Mouse (Mus musculus) lung, adult 2 months (tissue): ENCODE measurements at regions not wholly inside any gene's neighbourhood (a gene's known extent, or its start where the extent isn't known, plus 50 kb on each side); places are given as distances from the start of the nearest gene placed in this dataset.
A peak's percentile ranks its signal among the peaks of the same experiment; 100 is the strongest.

ENCODE experiments used
- DNase-seq: peaks from one replicate; pipeline ENCODE4 v3.0.0; 2022
- H3K4me1 ChIP-seq: fragments of 200-500 bp; 2 replicates; pipeline ENCODE4 v1.6.1; 2011; ENCODE audit warnings: low read length; ENCODE audit not compliant: control insufficient read depth, insufficient read depth
- H3K4me3 ChIP-seq: fragments of 200-500 bp; replicated peaks from 2 replicates; pipeline ENCODE3; 2011; ENCODE audit warnings: low read depth, mild to moderate bottlenecking, control low read depth, low read length; ENCODE audit errors: extremely low read depth
- CTCF ChIP-seq: fragments of 200-500 bp; IDR thresholded peaks from 2 replicates; pipeline ENCODE4 v1.5.1; 2011; ENCODE audit warnings: mild to moderate bottlenecking, low read length, control low read depth; ENCODE audit not compliant: insufficient read depth
- POLR2A ChIP-seq: fragments of 200-500 bp; IDR thresholded peaks from 2 replicates; pipeline ENCODE4 v1.6.1; 2011; ENCODE audit warnings: low read depth, mild to moderate bottlenecking, control low read depth, low read length, borderline replicate concordance; ENCODE audit errors: extremely low read depth
- WGBS: fragments of 180-500 bp; shearing (Covaris S2); methylation state at CpG from one replicate; pipeline ENCODE4 v1.1.7; 2018; 5-methylcytosine and 5-hydroxymethylcytosine counted together

- WGBS = 73% methylated on average over 7 of the region's 7 CpGs
- TF ChIP-seq POLR2A (no peak), CTCF (no peak)
- H3K4me3 ChIP-seq = no peak overlapping the region
- DNase-seq = no peak
- no peaks in the 10 kb centered on the region; the same call in 1 of the 2 replicates for H3K4me1 ChIP-seq
Observed at GRCm38 (mm10) chr1:88968142-88968541, 102.1 kb upstream of the Sh3bp4 start.

DNA sequence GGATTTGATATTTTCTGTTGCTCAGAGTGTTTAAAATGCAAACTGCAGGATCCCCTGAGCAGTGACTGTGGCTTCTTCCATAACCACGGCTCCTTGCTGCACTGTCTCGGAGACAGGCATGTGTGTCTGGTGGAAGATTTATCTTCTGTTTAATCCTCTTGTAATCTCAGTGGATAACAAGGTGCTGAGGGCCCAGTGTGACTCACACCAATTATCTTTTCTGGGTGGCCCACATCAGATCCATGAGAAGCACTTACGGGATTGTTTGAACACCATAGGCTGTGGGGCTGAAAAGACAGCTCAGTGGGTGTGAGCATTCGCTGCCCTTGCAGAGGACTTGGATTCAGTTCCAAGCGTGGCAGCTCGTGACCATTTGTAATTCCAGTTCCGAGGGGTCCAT, 101.2 kb upstream of the Sh3bp4 start:
- DNase-seq = no peak
- 88% methylated on average over 7 of the region's 7 CpGs for WGBS
- TF ChIP-seq POLR2A (no peak), CTCF (no peak)
- no peak overlapping the region for H3K4me3 ChIP-seq
- H3K4me1 ChIP-seq = no peaks in the 10 kb centered on the region; the same call in 1 of the 2 replicates

GRCm38 (mm10) chr1:88969630-88970029, 100.6 kb upstream of the Sh3bp4 start:
- DNase-seq = no peak
- 95% methylated on average over 3 of the region's 3 CpGs for WGBS
- Histone ChIP-seq H3K4me1 (no peaks in the 10 kb centered on the region; the same call in 1 of the 2 replicates), H3K4me3 (no peak overlapping the region)
- TF ChIP-seq CTCF = no peak
- no peak for TF ChIP-seq POLR2A

DNA sequence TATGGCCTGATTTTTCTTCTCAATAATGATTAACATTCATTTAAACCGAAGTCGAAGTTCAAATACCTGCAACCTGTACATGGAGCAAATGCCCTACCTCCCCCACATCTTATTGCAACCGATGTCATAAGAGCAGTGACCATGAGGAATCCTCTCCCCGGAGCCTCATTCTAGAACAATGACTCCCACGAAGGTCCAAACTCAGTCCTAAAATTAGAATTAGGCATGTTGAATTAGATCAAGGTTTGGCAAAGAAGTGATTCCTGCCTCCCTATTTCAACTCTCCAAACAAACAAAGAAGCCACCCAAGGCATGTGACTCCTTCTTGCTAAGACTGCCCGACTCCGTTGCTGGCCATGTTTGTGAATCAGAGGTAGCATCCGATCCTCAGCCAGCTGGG, 94.1 kb upstream of the Sh3bp4 start:
- WGBS = 74% methylated on average over 8 of the region's 8 CpGs
- no peaks in the 10 kb centered on the region for H3K4me1 ChIP-seq
- TF ChIP-seq POLR2A (no peak), CTCF (no peak)
- DNase-seq = no peak
- H3K4me3 ChIP-seq = no peak overlapping the region

DNA sequence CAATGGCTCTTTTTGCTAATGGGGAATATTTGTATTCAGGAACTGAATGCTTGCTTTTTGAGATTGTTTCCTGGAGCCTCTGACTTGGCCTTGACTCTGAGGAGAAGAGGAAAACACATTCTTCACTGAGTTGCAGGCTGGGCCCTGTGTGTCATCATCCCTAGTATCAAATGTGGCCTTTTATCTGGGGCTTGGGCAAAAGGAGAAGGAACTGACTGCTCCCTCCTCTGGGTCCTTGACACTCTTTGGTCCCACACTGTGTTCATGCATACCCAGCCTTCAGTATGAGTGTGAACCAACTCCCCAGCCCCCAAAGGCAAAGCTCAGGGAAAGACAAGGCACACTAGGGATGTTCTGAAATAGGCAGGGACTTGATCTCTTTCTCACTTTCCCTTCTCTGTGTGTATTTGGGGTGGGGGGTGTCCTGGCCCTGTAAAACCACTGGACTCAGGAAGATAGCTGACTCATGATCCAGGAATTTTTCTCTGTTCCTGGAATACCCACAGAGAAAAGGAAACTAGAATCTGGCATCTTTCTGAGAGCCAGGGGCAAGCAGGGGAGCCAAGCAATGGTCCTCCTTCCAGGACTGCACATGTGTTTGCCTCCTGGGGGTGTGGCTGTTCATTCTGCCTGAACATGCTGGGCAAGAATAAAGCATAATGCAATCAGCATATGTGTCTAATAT, 82.1 kb upstream of the Sh3bp4 start:
- no peaks in the 10 kb centered on the region for H3K4me1 ChIP-seq
- TF ChIP-seq POLR2A (no peak), CTCF (no peak)
- no peak overlapping the region for H3K4me3 ChIP-seq
- DNase-seq = no peak

GRCm38 (mm10) chr1:88994588-88995331, 75.5 kb upstream of the Sh3bp4 start:
- TF ChIP-seq POLR2A (no peak), CTCF (no peak)
- DNase-seq = peak; percentile 30
- Histone ChIP-seq H3K4me1 (no peaks in the 10 kb centered on the region; the same call in 1 of the 2 replicates), H3K4me3 (no peak overlapping the region)
- WGBS = 64% methylated on average over 12 of the region's 12 CpGs

DNA sequence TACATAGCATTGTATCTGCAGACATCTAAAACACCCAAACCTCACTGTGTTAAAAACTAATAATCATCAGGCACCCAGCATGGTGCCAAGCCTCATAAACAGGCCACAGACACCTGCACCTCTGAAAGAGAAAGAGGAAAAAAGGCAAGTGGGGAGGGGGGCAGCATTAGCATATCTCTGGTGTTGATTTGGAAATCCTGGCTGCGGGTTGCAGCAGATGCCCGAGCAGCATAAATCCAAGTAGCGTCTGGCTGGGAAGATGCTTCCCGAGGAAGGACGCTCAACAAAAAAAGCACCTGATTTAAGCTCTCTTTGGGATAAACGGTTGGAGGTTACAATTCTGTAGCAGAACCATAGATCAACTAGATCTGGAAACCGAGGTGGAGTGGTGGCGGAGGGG, 74.3 kb upstream of the Sh3bp4 start:
- Histone ChIP-seq H3K4me3 (no peak overlapping the region), H3K4me1 (no peaks in the 10 kb centered on the region; the same call in 1 of the 2 replicates)
- 74% methylated on average over 8 of the region's 8 CpGs for WGBS
- TF ChIP-seq POLR2A = no peak
- DNase-seq = no peak

- Histone ChIP-seq H3K4me3 (no peak overlapping the region), H3K4me1 (no peaks in the 10 kb centered on the region; the same call in 1 of the 2 replicates)
- TF ChIP-seq POLR2A = no peak
- TF ChIP-seq CTCF = no peak
- WGBS = 84% methylated on average over 7 of the region's 7 CpGs
- DNase-seq = no peak
Observed at GRCm38 (mm10) chr1:88996657-88997056, 73.6 kb upstream of the Sh3bp4 start.

DNA sequence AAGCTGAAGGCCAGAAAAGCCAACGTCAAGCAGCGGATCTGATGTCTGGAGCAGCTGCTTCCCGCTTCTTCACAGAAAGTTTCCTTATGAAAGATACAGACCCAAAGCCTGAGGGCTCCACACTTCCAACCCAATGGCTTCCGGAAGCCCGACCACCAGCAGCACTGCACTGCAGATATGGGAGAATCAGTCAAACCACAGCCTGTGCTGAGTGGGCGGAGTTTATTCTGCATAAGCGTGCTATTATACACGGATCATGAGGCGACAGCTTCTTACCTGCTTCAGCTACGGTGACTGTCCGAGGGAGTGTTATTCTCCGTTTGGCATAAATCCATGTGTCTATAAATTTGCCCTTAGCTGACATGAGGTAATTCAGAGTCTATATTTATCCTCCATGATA, 72.4 kb upstream of the Sh3bp4 start:
- no peak for DNase-seq
- H3K4me1 ChIP-seq = no peaks in the 10 kb centered on the region; the same call in 1 of the 2 replicates
- TF ChIP-seq CTCF (no peak), POLR2A (no peak)
- H3K4me3 ChIP-seq = no peak overlapping the region
- WGBS = 80% methylated on average over 12 of the region's 12 CpGs

DNA sequence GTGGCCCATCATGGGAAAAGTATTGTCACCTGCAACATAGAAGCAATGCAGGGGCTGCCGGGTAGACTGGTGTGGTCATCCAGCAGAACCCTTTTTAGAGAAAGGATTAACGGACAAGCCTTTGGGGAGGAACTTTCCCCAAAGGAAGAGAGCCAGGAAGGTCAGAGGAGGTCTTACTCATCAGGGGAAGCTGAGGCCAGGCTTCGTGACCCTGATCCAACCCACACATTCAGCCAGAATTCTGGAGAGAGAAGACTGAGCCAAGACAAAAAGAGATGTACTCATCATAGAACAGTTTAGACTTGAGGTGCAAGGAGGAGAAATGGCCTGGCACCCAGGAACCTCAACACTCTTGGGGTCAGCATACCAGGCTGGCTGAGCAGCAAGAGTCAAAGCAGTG, 67.9 kb upstream of the Sh3bp4 start:
- no peaks in the 10 kb centered on the region; the same call in 1 of the 2 replicates for H3K4me1 ChIP-seq
- 75% methylated on average over 3 of the region's 3 CpGs for WGBS
- TF ChIP-seq POLR2A (no peak), CTCF (no peak)
- DNase-seq = no peak
- H3K4me3 ChIP-seq = no peak overlapping the region
